Comparison of ENCODE assay signal across 8 mouse cellular contexts in the genomic region with DNA sequence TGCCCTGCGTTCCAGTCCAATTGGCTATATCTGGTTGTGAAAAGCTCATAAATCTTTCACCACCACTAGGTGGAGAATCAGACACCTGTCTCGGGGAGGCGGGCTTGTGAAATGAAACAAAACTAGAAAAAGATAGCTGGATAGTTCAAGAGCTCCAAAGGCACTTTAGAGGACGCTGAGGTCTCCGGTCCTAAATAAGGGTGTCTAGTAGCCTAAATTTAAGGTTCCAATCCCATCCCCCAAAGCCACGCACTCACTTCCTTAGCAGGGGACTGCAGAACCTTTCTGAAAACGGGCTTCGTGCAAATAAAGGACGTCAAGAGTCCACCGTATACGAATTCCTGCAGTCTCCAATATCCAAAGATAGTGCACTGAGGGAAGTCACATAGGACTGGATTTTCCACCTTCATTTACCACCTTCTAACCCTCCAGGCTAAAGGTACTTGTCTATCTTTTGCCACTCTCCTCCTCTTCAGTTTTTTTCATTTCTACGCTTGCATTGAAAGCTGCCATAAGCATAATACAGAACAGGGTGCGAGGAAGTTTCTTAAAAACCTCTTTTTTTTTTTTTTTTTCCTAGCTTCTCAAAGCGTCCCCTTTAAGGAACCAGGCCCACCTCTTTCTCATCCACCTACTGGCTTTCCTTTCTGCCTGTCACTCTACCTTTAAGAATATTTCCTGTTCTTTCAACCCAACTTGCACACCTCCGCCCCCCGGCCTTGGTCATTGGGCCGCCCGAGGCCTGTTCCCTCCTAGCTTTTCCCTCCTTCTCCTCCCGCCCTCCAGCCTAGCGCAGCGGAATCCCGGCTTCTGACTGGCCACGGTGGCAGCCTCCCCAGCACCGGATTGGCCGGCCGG. TPM values are rescaled to one million over a fixed set of nuclear protein-coding genes. Genes with fewer than 3 reads are reported as not detected.
DNase-seq lines count a peak whose midpoint lies in the region; ATAC-seq and TF ChIP-seq lines count a peak whose summit lies in the region.

No protein-coding gene starts in this region.

- 1% methylated on average over 26 of the region's 26 CpGs for WGBS in forebrain, embryonic 10.5 days
- under 1% methylated on average over 26 of the region's 26 CpGs for WGBS in heart, embryonic 15.5 days
- under 1% methylated on average over 26 of the region's 26 CpGs for WGBS in liver, embryonic 14.5 days (ENCODE audit: insufficient replicate concordance)
- WGBS in neural tube, embryonic 11.5 days: 1% methylated on average over 25 of the region's 26 CpGs
- 0% methylated on average over 26 of the region's 26 CpGs for WGBS in stomach, postnatal 0 days

- peak overlapping the region; percentile 99 for H3K27ac ChIP-seq in forebrain, embryonic 10.5 days
- H3K27ac ChIP-seq in heart, embryonic 15.5 days: peak overlapping the region; percentile 99
- H3K27ac ChIP-seq in liver, embryonic 14.5 days: peak overlapping the region; percentile 85
- H3K27ac ChIP-seq in neural tube, embryonic 11.5 days (ENCODE audit: low read depth, low read length): peak overlapping the region; percentile 56; the same call in 1 of the 2 replicates
- H3K27ac ChIP-seq in stomach, postnatal 0 days (replicated peaks): peak overlapping the region; percentile 97

- H3K4me1 ChIP-seq in forebrain, embryonic 10.5 days: peaks cover 25% of the 10 kb centered on the region
- peaks cover 16% of the 10 kb centered on the region for H3K4me1 ChIP-seq in heart, embryonic 15.5 days (replicated peaks)
- peaks cover 30 to 32% of the 10 kb centered on the region in 2 experiments for H3K4me1 ChIP-seq in liver, embryonic 14.5 days (replicated peaks; ENCODE audit: control insufficient read depth in 2 of 2, insufficient read depth in 2 of 2, low read length in 1 of 2)
- H3K4me1 ChIP-seq in neural tube, embryonic 11.5 days (ENCODE audit: control insufficient read depth, insufficient read depth, low read length): peaks cover 4% of the 10 kb centered on the region; the same call in 1 of the 2 replicates
- H3K4me1 ChIP-seq in stomach, postnatal 0 days (replicated peaks; ENCODE audit: control insufficient read depth, insufficient read depth): peaks cover 3% of the 10 kb centered on the region; the same call in 1 of the 2 replicates

- H3K9ac ChIP-seq in heart, embryonic 15.5 days: peak overlapping the region; percentile 63
- peak overlapping the region; percentile 90 for H3K9ac ChIP-seq in liver, embryonic 14.5 days (replicated peaks)
- peak overlapping the region; percentile 93 for H3K9ac ChIP-seq in neural tube, embryonic 11.5 days (ENCODE audit: low read length)
- H3K9ac ChIP-seq in stomach, postnatal 0 days (ENCODE audit: low read length): peak overlapping the region; percentile 63

- no peaks in the 10 kb centered on the region for H3K9me3 ChIP-seq in forebrain, embryonic 10.5 days
- no peaks in the 10 kb centered on the region for H3K9me3 ChIP-seq in heart, embryonic 15.5 days (replicated peaks)
- no peaks in the 10 kb centered on the region for H3K9me3 ChIP-seq in liver, embryonic 14.5 days (ENCODE audit: control insufficient read depth, low read length)
- no peaks in the 10 kb centered on the region for H3K9me3 ChIP-seq in neural tube, embryonic 11.5 days (ENCODE audit: control insufficient read depth, low read length)
- no peaks in the 10 kb centered on the region for H3K9me3 ChIP-seq in stomach, postnatal 0 days (ENCODE audit: control insufficient read depth, low read length)

- peak; percentile 65 for TF ChIP-seq CTCF in liver, embryonic 14.5 days (IDR thresholded peaks at IDR 0.05; ENCODE audit: low read depth)
- peak; percentile 70 for TF ChIP-seq CTCF in stomach, postnatal 0 days (IDR thresholded peaks at IDR 0.05; ENCODE audit: low read depth)

- ATAC-seq in heart, embryonic 15.5 days (replicated peaks; ENCODE audit: insufficient number of reproducible peaks, insufficient read depth, low FRiP score, low read depth): peak; percentile 100
- ATAC-seq in liver, embryonic 14.5 days (ENCODE audit: insufficient read depth): peak; percentile 99
- peak; percentile 100 for ATAC-seq in neural tube, embryonic 11.5 days (ENCODE audit: insufficient read depth, low FRiP score, low TSS enrichment)
- ATAC-seq in stomach, postnatal 0 days (ENCODE audit: low FRiP score, low TSS enrichment): peak; percentile 100

- no peak for TF ChIP-seq EP300 in liver, embryonic 14.5 days (IDR thresholded peaks at IDR 0.05; ENCODE audit: low read depth)
- TF ChIP-seq EP300 in stomach, postnatal 0 days (optimal IDR thresholded peaks at IDR 0.05): no peak

- H3K27me3 ChIP-seq in forebrain, embryonic 10.5 days (ENCODE audit: poor library complexity, severe bottlenecking): no peaks in the 10 kb centered on the region
- no peaks in the 10 kb centered on the region for H3K27me3 ChIP-seq in heart, embryonic 15.5 days
- no peaks in the 10 kb centered on the region for H3K27me3 ChIP-seq in liver, embryonic 14.5 days (ENCODE audit: control insufficient read depth, insufficient read depth, low read length)
- H3K27me3 ChIP-seq in neural tube, embryonic 11.5 days (ENCODE audit: control insufficient read depth, insufficient read depth, low read length): no peaks in the 10 kb centered on the region
- H3K27me3 ChIP-seq in stomach, postnatal 0 days (ENCODE audit: control insufficient read depth, insufficient read depth, low read length): no peaks in the 10 kb centered on the region

- DNase-seq in CD8-positive naive resting alpha-beta T cell, adult 2 months (ENCODE audit: low read depth in 2 of 2, low spot score in 2 of 2): peak; percentile 97 to 98
- peak; percentile 94 for DNase-seq in c-Kit-positive CD71-negative TER-119-negative erythroid progenitor cells, embryonic 14.5 days (ENCODE audit: low read depth)
- DNase-seq in forebrain, embryonic 10.5 days (ENCODE audit: extremely low spot score, low spot score): peak; percentile 99
- peak; percentile 98 to 100 for DNase-seq in kidney, postnatal 25 days
- DNase-seq in liver, embryonic 14.5 days (ENCODE audit: low read depth in 3 of 3, low spot score in 3 of 3): peak; percentile 94 to 97 (median 96)
- DNase-seq in neural tube, embryonic 11.5 days (ENCODE audit: low spot score): peak; percentile 98
- DNase-seq in stomach, postnatal 0 days (ENCODE audit: low spot score): peak; percentile 99

- no peaks in the 10 kb centered on the region for H3K36me3 ChIP-seq in forebrain, embryonic 10.5 days (replicated peaks)
- H3K36me3 ChIP-seq in heart, embryonic 15.5 days: no peaks in the 10 kb centered on the region
- H3K36me3 ChIP-seq in liver, embryonic 14.5 days (replicated peaks; ENCODE audit: control insufficient read depth, insufficient read depth, low read depth): no peaks in the 10 kb centered on the region
- no peaks in the 10 kb centered on the region for H3K36me3 ChIP-seq in neural tube, embryonic 11.5 days (ENCODE audit: control insufficient read depth, insufficient read depth, low read length)
- H3K36me3 ChIP-seq in stomach, postnatal 0 days (ENCODE audit: control insufficient read depth, insufficient read depth, low read length): no peaks in the 10 kb centered on the region

- peak overlapping the region; percentile 95 for H3K4me3 ChIP-seq in forebrain, embryonic 10.5 days
- H3K4me3 ChIP-seq in heart, embryonic 15.5 days: peak overlapping the region; percentile 97
- H3K4me3 ChIP-seq in liver, embryonic 14.5 days (ENCODE audit: insufficient read depth in 1 of 2, low read depth in 2 of 2, low read length in 2 of 2): peak overlapping the region; percentile 83 to 96
- H3K4me3 ChIP-seq in neural tube, embryonic 11.5 days (ENCODE audit: low read depth, low read length): peak overlapping the region; percentile 89
- peak overlapping the region; percentile 93 for H3K4me3 ChIP-seq in stomach, postnatal 0 days (ENCODE audit: low read depth, low read length)

- peak overlapping the region; percentile 79 for H3K4me2 ChIP-seq in heart, embryonic 15.5 days
- peak overlapping the region; percentile 96 for H3K4me2 ChIP-seq in liver, embryonic 14.5 days (ENCODE audit: low read depth)
- H3K4me2 ChIP-seq in neural tube, embryonic 11.5 days (ENCODE audit: low read depth): peak overlapping the region; percentile 74
- H3K4me2 ChIP-seq in stomach, postnatal 0 days (replicated peaks; ENCODE audit: low read depth): peak overlapping the region; percentile 84

RNA-seq across cellular contexts. Expression of a gene that starts 0.5 kb away (rescaled TPM):
- polyA plus RNA-seq in forebrain, embryonic 10.5 days (2016; fragmentation: Nextera tagmentation; extraction: Ambion mirVana): 2.4 and 2.8 TPM in 2 replicates
- polyA plus RNA-seq in heart, embryonic 15.5 days (2015; fragmentation: Nextera tagmentation; extraction: Ambion mirVana): 1.6 and 1.7 TPM in 2 replicates
- 3.7 and 3.9 TPM in 2 replicates for polyA plus RNA-seq in liver, embryonic 14.5 days (2012; rRNA removed)
- 2.7 and 3.1 TPM in 2 replicates for polyA plus RNA-seq in liver, embryonic 14.5 days (2014; fragmentation: Nextera tagmentation; extraction: Ambion mirVana)
- polyA plus RNA-seq in neural tube, embryonic 11.5 days (2014; fragmentation: Nextera tagmentation; extraction: Ambion mirVana): 4.7 and 5.4 TPM in 2 replicates
- 1.8 and 2.0 TPM in 2 replicates for polyA plus RNA-seq in stomach, postnatal 0 days (2015; fragmentation: Nextera tagmentation; extraction: Ambion mirVana)

RNA-seq across cellular contexts. Expression of a gene that starts 32.9 kb away (rescaled TPM):
- 151 and 159 TPM in 2 replicates for polyA plus RNA-seq in forebrain, embryonic 10.5 days (2016; fragmentation: Nextera tagmentation; extraction: Ambion mirVana)
- polyA plus RNA-seq in heart, embryonic 15.5 days (2015; fragmentation: Nextera tagmentation; extraction: Ambion mirVana): 72.0 and 78.1 TPM in 2 replicates
- 11.3 and 19.1 TPM in 2 replicates for polyA plus RNA-seq in liver, embryonic 14.5 days (2012; rRNA removed)
- polyA plus RNA-seq in liver, embryonic 14.5 days (2014; fragmentation: Nextera tagmentation; extraction: Ambion mirVana): 39.0 and 40.6 TPM in 2 replicates
- polyA plus RNA-seq in neural tube, embryonic 11.5 days (2014; fragmentation: Nextera tagmentation; extraction: Ambion mirVana): 84.2 and 87.2 TPM in 2 replicates
- polyA plus RNA-seq in stomach, postnatal 0 days (2015; fragmentation: Nextera tagmentation; extraction: Ambion mirVana): 45.6 and 54.0 TPM in 2 replicates

RNA-seq across cellular contexts. Expression of a gene that starts 33.0 kb away (rescaled TPM):
- polyA plus RNA-seq in forebrain, embryonic 10.5 days (2016; fragmentation: Nextera tagmentation; extraction: Ambion mirVana): 39.2 and 42.0 TPM in 2 replicates
- 32.6 and 34.8 TPM in 2 replicates for polyA plus RNA-seq in heart, embryonic 15.5 days (2015; fragmentation: Nextera tagmentation; extraction: Ambion mirVana)
- polyA plus RNA-seq in liver, embryonic 14.5 days (2012; rRNA removed): 8.6 and 11.9 TPM in 2 replicates
- polyA plus RNA-seq in liver, embryonic 14.5 days (2014; fragmentation: Nextera tagmentation; extraction: Ambion mirVana): 28.1 and 28.8 TPM in 2 replicates
- 77.4 and 80.8 TPM in 2 replicates for polyA plus RNA-seq in neural tube, embryonic 11.5 days (2014; fragmentation: Nextera tagmentation; extraction: Ambion mirVana)
- polyA plus RNA-seq in stomach, postnatal 0 days (2015; fragmentation: Nextera tagmentation; extraction: Ambion mirVana): 44.6 and 47.5 TPM in 2 replicates

Comparison
In these comparisons a context has a peak if more than half of its experiments do, and no peak if none do; other contexts are left out.
1. Peak in every context shown above with its lines: DNase-seq, ATAC-seq, H3K4me3 ChIP-seq and H3K27ac ChIP-seq.